Mouse (Mus musculus): ENCODE measurements around the gene Asf1b. TPM values are rescaled to one million over a fixed set of nuclear protein-coding genes. Genes with fewer than 3 reads are reported as not detected.

Gene Asf1b
- total RNA-seq, 2 experiments from 2014 or later = 0.23 to 0.42 TPM

DNA sequence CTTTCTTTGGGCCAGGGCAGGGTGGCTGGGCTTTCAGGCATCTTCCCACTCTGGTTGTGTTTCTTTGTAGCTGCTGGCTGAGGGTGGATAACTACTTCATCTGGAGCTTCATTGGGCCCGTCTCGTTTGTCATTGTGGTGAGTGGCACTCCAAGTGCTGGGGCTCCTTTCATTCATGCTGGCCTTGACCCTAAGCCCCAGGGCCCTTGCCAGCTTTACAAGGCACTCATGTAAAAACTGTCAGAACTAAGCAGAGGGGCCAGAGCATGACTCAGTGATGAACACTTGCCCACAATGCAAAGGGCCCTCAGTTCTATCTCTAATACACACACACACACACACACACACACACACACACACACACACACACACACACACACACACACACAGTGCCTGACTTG, 20.3 kb upstream of the Asf1b start:
- H3K27ac ChIP-seq = no peak overlapping the region
- no peak for DNase-seq
- intact Hi-C loops (cut with DNase I) = no loop called here
- no peak overlapping the region for H3K4me3 ChIP-seq
- TF ChIP-seq CTCF (IDR thresholded peaks at IDR 0.05) = no peak

- TF ChIP-seq CTCF (IDR thresholded peaks at IDR 0.05) = no peak
- intact Hi-C loops (cut with DNase I) = no loop called here
- H3K4me3 ChIP-seq = no peak overlapping the region
- H3K27ac ChIP-seq = no peak overlapping the region
- DNase-seq = no peak
These were observed 19.9 kb upstream of the Asf1b start for GRCm38 (mm10) chr8:83935435-83935834.

GRCm38 (mm10) chr8:83937645-83938044, 17.7 kb upstream of the Asf1b start:
- Histone ChIP-seq H3K27ac (no peak overlapping the region), H3K4me3 (no peak overlapping the region)
- intact Hi-C loops (cut with DNase I) = no loop called here
- no peak for TF ChIP-seq CTCF (IDR thresholded peaks at IDR 0.05)
- DNase-seq = no peak

DNA sequence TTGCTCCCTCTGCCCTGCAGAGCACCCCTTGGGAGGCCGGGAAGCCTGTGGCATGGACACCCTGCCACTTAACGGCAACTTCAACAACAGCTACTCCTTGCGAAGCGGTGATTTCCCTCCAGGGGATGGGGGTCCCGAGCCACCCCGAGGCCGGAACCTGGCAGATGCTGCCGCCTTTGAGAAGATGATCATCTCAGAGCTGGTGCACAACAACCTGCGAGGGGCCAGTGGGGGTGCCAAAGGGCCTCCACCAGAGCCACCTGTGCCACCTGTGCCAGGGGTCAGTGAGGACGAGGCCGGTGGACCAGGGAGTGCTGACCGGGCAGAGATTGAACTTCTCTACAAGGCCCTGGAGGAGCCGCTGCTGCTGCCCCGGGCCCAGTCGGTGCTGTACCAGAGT, 17.0 kb upstream of the Asf1b start:
- Histone ChIP-seq H3K4me3 (no peak overlapping the region), H3K27ac (no peak overlapping the region)
- intact Hi-C loops (cut with DNase I) = no loop called here
- no peak for DNase-seq
- TF ChIP-seq CTCF (IDR thresholded peaks at IDR 0.05) = no peak

DNA sequence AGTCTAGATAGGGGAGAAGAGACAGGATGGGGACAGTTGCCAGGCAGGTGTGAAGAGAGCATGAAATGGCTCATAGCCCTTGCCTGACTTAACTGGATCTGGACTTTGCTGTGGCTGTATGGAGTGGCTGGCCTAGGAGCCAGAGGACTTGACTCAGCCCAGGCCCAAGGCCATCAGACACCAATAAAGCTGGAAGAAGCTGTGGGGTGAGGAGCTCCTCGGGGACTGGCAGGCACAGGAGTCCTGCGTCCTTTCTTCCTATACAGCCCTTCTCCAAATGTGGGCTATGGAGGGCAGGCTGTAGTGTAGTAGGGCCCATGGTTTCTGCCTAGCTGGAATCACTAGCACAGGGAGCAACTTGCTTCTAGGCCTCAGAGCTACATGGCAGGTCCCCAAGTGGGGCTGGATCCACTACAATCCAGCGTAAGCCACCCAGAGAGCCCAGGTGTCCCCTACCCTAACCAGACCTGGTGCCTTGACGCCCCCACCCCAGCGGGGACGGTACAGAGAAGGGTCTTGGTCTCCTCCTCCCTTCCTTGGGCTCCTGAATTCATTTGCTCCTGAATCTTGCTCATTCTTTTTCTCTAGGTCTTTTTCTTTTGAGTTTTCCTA, 14.1 kb upstream of the Asf1b start:
- no peak for DNase-seq
- no peak overlapping the region for H3K27ac ChIP-seq
- intact Hi-C loops (cut with DNase I) = no loop called here
- no peak for TF ChIP-seq CTCF (IDR thresholded peaks at IDR 0.05)
- H3K4me3 ChIP-seq = no peak overlapping the region

DNA sequence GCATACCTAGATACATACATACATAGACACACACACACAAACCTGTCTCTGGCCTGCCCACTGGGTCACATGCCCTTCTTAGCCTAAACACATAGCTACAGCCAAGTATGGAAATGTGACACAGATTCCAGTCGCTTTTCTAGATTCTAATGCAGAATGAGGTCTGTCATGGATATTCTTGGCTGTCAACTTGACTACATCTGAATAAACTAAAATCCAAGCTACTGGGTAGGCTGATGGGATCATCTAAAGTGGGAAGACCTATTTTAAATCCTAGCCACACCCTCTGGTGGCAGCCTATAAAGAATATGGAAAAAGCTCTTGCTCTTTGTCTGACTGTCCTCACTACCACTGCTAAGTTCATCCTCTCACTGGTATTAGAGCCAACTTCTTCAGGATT, 12.9 kb upstream of the Asf1b start:
- Histone ChIP-seq H3K4me3 (no peak overlapping the region), H3K27ac (no peak overlapping the region)
- no peak for DNase-seq
- intact Hi-C loops (cut with DNase I) = no loop called here
- TF ChIP-seq CTCF (IDR thresholded peaks at IDR 0.05) = no peak

DNA sequence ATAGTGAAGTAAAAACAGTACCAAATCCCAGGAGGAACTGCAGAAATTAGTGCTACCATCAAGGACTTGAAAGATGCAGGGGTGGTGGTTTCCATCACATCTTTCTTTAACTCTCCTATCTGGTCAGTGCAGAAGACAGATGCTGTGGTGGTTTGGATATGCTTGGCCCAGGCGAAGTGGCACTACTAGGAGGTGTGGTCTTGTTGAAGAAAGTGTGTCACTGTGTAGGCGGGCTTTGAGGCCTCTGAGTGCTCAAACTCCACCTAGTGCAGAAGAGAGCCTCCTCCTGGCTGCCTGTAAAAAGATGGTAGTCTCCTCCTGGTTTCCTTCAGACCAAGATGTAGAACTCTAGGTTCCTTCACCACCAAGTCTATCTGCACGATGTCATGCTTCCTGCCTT, 9.8 kb upstream of the Asf1b start:
- Histone ChIP-seq H3K4me3 (no peak overlapping the region), H3K27ac (no peak overlapping the region)
- intact Hi-C loops (cut with DNase I) = no loop called here
- no peak for TF ChIP-seq CTCF (IDR thresholded peaks at IDR 0.05)
- DNase-seq = no peak

DNA sequence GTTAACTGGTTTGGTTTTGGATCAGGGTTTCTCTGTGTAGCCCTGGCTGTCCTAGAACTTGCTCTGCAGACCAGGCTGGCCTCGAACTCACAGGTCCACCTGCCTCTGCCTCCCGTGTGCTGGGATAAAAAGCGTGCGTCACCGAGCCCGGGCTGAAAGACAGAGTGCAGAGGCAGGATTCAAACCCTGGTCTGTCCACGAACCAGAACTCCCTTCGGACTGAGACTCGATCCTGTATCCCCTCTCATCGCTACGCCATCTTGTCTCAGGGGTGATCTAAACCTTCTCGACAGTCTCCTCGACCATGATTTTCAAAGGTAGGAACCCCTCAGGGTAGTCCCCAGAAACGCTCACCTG, 580 bp upstream of the Asf1b start:
- Histone ChIP-seq H3K27ac (peak overlapping the region; percentile 89), H3K4me3 (peak overlapping the region; percentile 83)
- intact Hi-C loops (cut with DNase I) = loop anchor here (5.0 kb wide), 1 partner anchor 172 kb away; no protein-coding TSS in a partner anchor
- DNase-seq = no peak
- no peak for TF ChIP-seq CTCF (IDR thresholded peaks at IDR 0.05)

GRCm38 (mm10) chr8:83955958-83956218, 581 bp downstream of the Asf1b start:
- peak overlapping the region; percentile 59 for H3K27ac ChIP-seq

DNA sequence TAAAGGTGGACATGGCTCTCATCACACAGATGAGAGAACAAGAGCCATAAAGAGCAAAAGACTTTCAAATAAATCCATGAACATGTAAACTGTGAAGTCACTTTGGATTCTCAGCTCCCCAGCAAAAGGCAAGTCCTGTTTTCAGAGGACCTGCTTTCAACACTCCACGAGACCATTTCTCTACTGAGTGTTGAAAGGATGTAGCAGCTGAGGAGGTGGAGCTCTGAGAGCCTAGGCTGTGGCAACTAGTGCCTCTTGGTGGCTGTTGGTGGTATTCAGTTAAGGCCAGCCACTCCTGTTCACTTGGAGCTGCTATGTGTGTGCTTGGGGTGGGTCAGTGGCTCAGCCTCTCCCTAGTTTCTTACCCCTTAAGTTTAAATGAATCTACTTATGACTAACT, 1.5 kb downstream of the Asf1b start:
- intact Hi-C loops (cut with DNase I) = loop anchor here (5.0 kb wide), 1 partner anchor 174 kb away; no protein-coding TSS in a partner anchor
- no peak for DNase-seq
- TF ChIP-seq CTCF (IDR thresholded peaks at IDR 0.05) = peak; percentile 16; the same call in 1 of the 2 replicates
- no peak overlapping the region for H3K4me3 ChIP-seq
- no peak overlapping the region for H3K27ac ChIP-seq

More at GRCm38 (mm10) chr8:83955958-83956218, 581 bp downstream of the Asf1b start:
- intact Hi-C loops (cut with DNase I) = loop anchor here (5.0 kb wide), 1 partner anchor 174 kb away; no protein-coding TSS in a partner anchor
- H3K4me3 ChIP-seq = peak overlapping the region; percentile 83
- TF ChIP-seq CTCF (IDR thresholded peaks at IDR 0.05) = no peak
- no peak for DNase-seq

DNA sequence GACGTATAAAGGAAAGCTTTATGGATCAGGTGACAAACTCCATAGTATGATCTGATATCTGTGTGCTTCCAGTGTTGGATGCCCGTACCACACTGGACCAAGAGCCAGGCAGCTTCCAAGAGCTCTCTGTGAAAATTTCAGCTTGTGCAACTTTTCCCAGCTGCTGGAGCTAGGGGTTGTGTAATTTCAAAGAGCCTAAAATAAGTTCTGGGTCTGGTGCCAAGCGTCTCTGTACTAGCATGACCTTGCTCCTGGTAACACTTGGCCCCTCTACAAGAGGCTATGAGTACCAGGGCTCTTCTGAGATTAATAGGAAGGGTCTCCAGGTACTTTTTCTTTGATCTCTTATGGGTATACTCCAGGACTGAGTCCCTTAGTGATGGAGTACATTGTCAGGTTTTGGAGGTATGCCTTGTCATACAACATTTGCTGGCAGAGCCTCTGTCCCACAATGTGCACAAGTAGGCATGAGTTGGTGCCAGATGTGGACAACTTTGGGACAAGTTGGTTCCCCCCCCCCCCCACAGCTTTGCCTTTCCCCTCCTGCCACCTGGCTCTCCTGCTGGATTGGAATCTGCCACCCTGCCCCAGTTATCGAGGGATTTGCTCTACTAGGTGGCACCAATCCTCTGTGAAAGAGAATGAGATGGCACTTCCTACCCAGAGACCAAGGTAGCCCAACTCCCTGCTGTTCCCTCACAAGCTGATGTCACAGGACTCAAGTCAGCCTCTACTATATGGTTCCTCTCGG, 8.9 kb downstream of the Asf1b start:
- DNase-seq = peak; percentile 80
- H3K4me3 ChIP-seq = no peak overlapping the region
- H3K27ac ChIP-seq = peak overlapping the region; percentile 87
- TF ChIP-seq CTCF (IDR thresholded peaks at IDR 0.05) = no peak
- intact Hi-C loops (cut with DNase I) = loop anchor here (1.0 to 10.0 kb wide), 2 partner anchors 16 to 519 kb away; no protein-coding TSS in a partner anchor

DNA sequence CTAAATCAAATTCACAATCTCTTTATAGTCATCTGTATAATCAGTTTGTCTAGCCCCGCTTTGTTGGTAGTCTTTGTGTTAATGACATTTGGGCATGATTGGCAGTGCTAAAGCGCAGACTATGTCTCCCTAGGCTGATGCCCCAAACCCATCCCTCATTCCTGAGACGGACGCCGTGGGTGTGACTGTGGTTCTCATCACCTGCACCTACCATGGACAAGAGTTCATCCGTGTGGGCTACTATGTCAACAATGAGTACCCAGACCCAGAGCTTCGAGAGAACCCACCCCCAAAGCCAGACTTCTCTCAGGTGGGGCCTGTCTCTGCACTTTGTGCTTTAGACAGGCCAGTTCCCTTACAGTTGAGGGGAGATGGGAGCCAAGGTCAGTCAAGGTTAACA, 12.4 kb downstream of the Asf1b start:
- DNase-seq = no peak
- no peak for TF ChIP-seq CTCF (IDR thresholded peaks at IDR 0.05)
- Histone ChIP-seq H3K27ac (no peak overlapping the region), H3K4me3 (no peak overlapping the region)
- intact Hi-C loops (cut with DNase I) = loop anchor here (10.0 kb wide), 1 partner anchor 523 kb away; no protein-coding TSS in a partner anchor

DNA sequence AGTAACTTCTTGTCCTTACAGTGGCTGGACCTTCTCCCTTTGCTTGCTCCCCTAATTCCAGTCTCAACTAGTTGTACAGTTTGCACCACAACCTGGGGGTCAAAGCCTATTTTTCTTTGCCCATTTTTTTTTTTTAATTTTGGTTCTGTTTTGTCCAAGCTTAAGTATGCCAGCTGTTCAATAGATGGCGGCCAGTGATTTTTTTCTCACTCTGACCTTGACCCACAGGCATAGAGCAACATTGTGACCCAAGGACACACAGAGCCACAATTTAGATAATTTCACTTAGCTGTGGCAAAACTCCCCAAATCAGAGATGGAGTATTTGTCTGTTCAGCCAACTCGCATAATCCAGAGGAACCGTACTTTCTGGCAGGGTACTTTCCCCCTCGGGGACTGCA, 15.8 kb downstream of the Asf1b start:
- intact Hi-C loops (cut with DNase I) = no loop called here
- Histone ChIP-seq H3K4me3 (no peak overlapping the region), H3K27ac (peak overlapping the region; percentile 93; the same call in 1 of the 2 replicates)
- TF ChIP-seq CTCF (IDR thresholded peaks at IDR 0.05) = no peak
- no peak for DNase-seq

DNA sequence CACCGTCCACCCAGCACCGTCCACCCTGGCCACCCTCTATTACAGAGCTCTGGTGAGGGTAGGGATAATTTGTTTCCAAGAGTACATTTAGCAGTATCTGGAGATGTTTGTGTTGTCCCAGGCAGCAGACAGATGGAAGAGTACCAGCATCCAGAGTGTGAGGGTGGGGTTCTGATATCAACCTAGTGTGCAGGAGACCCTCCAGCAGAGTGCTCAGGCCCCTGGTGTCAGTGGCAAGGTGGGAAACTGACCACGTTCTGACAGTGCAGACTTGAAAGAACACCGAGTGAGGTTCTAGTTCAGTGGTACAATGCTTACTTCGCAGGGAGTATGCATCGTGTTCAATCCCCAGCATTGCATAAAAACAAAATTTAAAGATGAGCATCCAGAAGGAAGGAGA, 16.4 kb downstream of the Asf1b start:
- no peak for TF ChIP-seq CTCF (IDR thresholded peaks at IDR 0.05)
- intact Hi-C loops (cut with DNase I) = no loop called here
- Histone ChIP-seq H3K27ac (peak overlapping the region; percentile 93), H3K4me3 (peak overlapping the region; percentile 95)
- DNase-seq = no peak
